Mouse (Mus musculus): ENCODE data around the gene Ccl25. TPM values are rescaled to one million over a fixed set of nuclear protein-coding genes. Genes with fewer than 3 reads are reported as not detected.

The Ccl25 gene
- total RNA-seq (2021), result 10 to 100 TPM; 20.9 to 26.6 TPM
- long read RNA-seq, experiment 1, partial matches to known transcripts, result 2 of 14 reads
- long read RNA-seq, experiment 1, other reads (novel, unspliced or antisense), result 10 of 14 reads
- long read RNA-seq, experiment 2, partial matches to known transcripts, result 1 of 18 reads
- long read RNA-seq, experiment 2, other reads (novel, unspliced or antisense), result 11 of 18 reads

DNA sequence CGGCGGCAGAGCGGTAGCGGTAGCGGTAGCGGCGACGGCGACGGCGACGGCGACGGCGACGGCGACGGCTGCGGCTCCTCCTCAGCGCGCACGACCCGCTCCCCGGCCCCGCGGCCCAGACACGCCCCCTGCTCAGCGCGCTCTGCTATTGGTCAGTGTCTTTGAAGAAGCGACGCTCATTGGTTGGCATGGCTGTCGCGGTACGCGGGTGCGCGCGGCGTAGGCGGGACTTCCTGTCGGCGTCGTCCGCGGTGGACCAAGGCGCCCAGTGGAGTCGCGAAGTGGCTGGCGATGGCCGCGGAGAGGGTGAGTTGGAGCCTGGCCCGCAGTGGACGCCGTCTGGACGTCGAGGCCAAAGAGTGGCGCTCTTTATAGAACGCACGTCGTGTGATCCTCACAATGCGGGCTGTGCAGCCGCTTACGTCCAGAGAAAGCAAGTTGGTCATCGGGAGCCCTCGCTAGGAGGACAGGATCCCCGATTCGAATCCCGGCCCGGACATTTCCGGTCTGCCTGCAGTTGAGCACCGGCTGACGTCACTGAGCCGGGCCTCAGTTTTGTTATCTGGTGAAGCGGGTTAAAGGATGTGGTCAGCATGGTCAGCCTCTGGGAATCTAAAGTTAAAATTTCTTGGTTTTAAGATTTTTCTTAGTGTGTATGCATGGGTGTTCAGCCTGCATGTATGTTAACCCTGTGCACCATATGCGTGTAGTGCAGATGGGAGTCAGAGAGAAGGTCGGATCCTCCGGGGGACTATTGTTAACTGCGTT, at the start of gene Ccl25, which contains the start of gene Elavl1:
Gene Ccl25 (plus strand): TSS at position 228 of the 768 bp plus-strand sequence.
Gene Elavl1 (minus strand): TSS at position 431 of the 768 bp plus-strand sequence.
- intact Hi-C loops (cut with DNase I), result loop anchor here (5.0 kb wide), 1 partner anchor 48 kb away; the partner anchor contains the start of gene Timm44

GRCm38 (mm10) chr8:4275275-4276110, 49.5 kb upstream of the Ccl25 start, which contains the start of gene Timm44:
TSS of gene Timm44 (minus strand) at chr8:4275913.
- peak; percentile 97 to 98 for DNase-seq (ENCODE audit: low spot score in 2 of 2)
- intact Hi-C loops (cut with DNase I), result loop anchor here (5.0 kb wide), 1 partner anchor 47 kb away; no protein-coding TSS in a partner anchor

More for the DNA sequence above, at the start of gene Ccl25, which contains the start of gene Elavl1:
- peak; percentile 98 to 99 for DNase-seq (ENCODE audit: low spot score in 2 of 2)

DNA sequence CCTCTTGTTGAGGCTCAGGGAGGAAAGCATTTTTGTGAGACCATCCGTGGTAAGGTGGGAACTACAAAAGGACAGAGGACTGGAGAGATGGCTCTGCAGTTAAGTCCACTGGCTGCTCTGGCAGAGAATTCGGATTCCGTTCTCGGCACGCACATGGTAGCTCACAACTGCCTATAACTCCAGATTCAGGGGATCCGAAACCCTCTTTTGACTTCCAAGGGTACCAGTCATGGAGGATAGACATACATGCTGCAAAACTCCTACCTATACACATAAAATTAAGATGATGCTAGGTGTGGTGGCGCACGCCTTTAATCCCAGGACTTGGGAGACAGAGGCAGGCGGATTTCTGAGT, 48.9 kb upstream of the Ccl25 start:
- DNase-seq (ENCODE audit: low spot score in 2 of 2), result no peak
- intact Hi-C loops (cut with DNase I), result loop anchor here (5.0 kb wide), 1 partner anchor 46 kb away; no protein-coding TSS in a partner anchor

GRCm38 (mm10) chr8:4292738-4293137, 32.3 kb upstream of the Ccl25 start:
- intact Hi-C loops (cut with DNase I), result no loop called here
- no peak for DNase-seq (ENCODE audit: low spot score in 2 of 2)

DNA sequence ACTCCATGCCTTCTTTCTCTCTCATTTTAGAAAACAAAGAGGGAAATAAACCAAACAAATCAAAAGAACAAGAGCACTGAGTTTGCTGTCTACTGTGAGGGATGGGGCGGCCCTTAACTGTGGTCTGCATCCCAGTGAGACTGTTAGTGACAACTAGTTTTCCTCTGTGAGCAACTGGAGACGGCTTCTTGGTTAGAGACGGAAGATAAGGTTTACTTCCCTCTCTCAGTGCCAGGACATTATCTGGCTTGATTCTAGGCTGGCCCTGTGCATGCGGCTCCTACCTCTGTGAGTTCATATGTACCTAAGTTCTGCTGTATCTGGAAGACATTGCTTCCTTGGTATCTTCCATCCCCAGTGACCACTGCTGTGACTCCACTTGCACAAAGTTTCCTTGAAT, 27.2 kb upstream of the Ccl25 start:
- intact Hi-C loops (cut with DNase I), result no loop called here
- no peak for DNase-seq (ENCODE audit: low spot score in 2 of 2)

DNA sequence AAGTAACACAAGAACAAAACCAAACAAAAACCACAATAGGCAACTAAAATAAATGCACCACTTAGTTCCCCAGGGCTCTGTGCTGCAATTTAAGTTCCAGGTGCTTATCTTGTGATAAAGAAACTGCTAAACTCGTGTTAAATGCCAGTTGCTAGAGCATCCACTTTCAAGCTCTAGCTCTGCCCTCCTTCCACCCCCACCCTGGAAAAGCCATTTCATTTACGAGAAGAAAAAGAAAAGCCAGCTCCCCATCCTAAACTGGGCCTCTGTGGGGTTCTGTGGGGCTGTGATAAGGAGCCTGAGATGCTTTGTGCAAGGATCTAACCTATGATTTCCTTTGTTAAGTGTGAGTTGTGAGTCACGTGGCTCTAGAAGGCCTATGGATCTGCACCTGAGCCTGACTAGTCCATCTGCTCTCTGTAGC, 20.9 kb upstream of the Ccl25 start:
- intact Hi-C loops (cut with DNase I), result no loop called here
- DNase-seq (ENCODE audit: low spot score in 2 of 2), result no peak

- intact Hi-C loops (cut with DNase I), result no loop called here
- DNase-seq (ENCODE audit: low spot score in 2 of 2), result no peak
Measured at GRCm38 (mm10) chr8:4305838-4306237, 19.2 kb upstream of the Ccl25 start.

DNA sequence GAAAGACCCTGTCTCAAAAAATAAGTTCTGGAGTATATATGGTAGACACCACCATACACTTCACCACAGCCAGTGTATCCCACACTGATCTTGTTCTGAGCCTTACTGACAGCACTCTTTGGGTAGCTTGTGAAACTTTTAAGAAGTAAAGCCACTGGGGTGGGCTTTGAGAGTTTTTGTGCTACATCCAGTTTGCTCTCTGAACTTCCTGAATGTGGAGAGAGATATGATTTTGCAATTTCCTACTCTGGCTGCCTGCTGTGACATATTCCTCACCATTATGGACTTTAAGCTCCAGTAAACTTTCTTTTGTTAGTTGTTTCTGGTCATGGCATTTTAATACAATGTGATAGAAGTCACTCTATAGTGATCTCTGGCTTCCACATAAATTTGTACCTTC, 12.9 kb upstream of the Ccl25 start:
- intact Hi-C loops (cut with DNase I), result no loop called here

GRCm38 (mm10) chr8:4313254-4314124, 11.5 kb upstream of the Ccl25 start:
- DNase-seq (ENCODE audit: low spot score in 2 of 2), result no peak
- intact Hi-C loops (cut with DNase I), result no loop called here

More for the DNA sequence above, 12.9 kb upstream of the Ccl25 start:
- no peak for DNase-seq (ENCODE audit: low spot score in 2 of 2)

DNA sequence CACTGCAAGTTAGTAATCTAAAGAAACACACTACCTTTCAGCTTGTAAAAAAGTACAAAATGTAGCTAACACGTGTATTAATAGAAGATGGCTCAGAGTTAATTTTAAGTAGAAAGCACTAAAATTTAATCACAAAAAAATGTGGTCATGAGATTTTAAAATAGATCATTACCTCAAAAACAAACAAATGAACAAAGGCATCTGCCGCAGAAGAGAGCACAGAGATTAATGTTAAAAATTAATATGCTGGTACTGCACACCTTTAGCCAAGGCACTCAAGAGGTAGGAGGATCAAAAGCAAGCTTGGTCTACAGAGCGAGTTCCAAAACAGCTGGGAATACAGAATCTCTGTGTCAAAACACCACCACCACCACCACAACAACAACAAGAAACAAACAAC, 10.2 kb upstream of the Ccl25 start:
- DNase-seq (ENCODE audit: low spot score in 2 of 2), result no peak
- intact Hi-C loops (cut with DNase I), result no loop called here

- intact Hi-C loops (cut with DNase I), result no loop called here
- no peak for DNase-seq (ENCODE audit: low spot score in 2 of 2)
Measured at GRCm38 (mm10) chr8:4318124-4318523, 6.9 kb upstream of the Ccl25 start.

- DNase-seq (ENCODE audit: low spot score in 2 of 2), result no peak
- intact Hi-C loops (cut with DNase I), result no loop called here
Measured at GRCm38 (mm10) chr8:4318796-4319572, 6.0 kb upstream of the Ccl25 start.

DNA sequence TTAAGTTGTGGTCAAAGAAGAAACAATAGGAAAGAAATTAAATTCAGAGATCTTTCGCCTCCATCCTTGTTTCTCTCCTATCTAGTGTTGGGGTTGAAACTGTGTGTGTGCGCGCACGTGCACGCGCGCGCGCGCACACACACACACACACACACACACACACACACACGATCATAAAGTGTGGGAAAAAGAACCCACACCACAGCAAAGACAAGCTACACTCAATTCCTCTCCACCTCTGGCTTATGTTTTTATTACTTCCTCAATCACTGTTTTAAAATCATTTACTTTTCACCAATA, 5.5 kb upstream of the Ccl25 start:
- DNase-seq (ENCODE audit: low spot score in 2 of 2), result no peak
- intact Hi-C loops (cut with DNase I), result no loop called here

DNA sequence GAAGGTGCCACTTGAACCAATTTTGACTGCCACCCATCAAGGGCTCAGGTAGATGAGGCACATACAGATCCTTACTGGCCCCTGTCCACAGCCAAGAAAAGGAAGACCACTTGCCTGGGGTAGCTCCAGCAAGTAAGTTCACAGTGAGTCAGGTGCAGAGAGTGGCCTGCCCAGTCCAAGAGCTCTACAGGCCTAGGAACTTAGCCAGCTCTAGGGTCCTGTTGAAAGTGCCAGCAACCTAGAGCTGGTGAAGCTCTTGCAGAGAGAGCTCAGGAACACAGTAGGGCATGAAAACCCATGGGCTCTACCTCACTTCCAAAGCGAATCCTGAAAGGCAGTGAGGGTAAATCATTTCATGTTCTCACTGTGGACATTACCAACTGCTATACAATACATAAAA, 4.6 kb upstream of the Ccl25 start:
- no peak for DNase-seq (ENCODE audit: low spot score in 2 of 2)
- intact Hi-C loops (cut with DNase I), result loop anchor here (5.0 kb wide), 1 partner anchor 43 kb away; the partner anchor contains the start of gene Timm44

DNA sequence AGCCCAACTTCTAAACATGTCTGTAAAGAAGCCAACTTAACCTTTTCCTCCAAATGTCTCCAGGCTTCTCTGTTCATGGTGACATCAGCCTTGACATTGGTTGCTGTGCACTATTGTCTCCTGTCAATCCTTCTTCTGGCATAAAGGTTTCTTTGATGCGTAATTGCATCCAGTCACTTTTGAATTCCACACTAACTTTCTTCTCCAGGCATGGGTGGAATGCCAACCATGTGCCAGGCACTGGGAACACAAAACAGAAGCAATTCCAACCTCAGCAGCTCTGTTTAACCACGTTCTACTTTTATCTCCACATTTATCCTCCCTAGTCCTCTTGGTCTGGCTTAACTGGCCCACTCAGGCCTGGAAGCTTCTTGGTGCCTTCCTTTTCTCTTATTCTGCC, 4.0 kb upstream of the Ccl25 start:
- intact Hi-C loops (cut with DNase I), result loop anchor here (5.0 kb wide), 1 partner anchor 44 kb away; the partner anchor contains the start of gene Timm44
- no peak for DNase-seq (ENCODE audit: low spot score in 2 of 2)

DNA sequence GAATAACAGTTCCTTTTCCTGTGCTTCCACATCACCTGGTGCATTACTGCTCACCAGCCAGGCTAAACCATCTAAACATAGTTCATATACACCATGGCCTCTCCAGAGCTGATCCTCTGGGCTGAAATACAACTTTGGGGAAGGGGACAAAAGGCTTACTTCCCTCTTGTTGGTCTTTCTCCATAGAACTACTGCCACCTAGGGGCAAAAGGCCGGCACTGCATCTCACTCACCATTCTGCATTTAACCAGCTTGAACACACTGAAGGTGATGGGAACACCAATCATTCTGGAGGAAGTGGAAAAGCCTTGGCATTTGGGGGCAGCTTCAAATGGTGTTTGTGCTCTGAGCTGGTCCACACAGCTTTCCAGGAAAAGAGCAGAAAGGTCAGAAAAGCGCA, 2.5 kb upstream of the Ccl25 start:
- DNase-seq (ENCODE audit: low spot score in 2 of 2), result peak; percentile 89 to 92
- intact Hi-C loops (cut with DNase I), result loop anchor here (2.0 to 5.0 kb wide), 2 partner anchors 45 to 72 kb away; partner anchors contain the start of gene Timm44

GRCm38 (mm10) chr8:4323917-4324316, 1.1 kb upstream of the Ccl25 start:
- intact Hi-C loops (cut with DNase I), result loop anchor here (2.0 to 5.0 kb wide), 2 partner anchors 47 to 73 kb away; partner anchors contain the start of gene Timm44
- no peak for DNase-seq (ENCODE audit: low spot score in 2 of 2)

DNA sequence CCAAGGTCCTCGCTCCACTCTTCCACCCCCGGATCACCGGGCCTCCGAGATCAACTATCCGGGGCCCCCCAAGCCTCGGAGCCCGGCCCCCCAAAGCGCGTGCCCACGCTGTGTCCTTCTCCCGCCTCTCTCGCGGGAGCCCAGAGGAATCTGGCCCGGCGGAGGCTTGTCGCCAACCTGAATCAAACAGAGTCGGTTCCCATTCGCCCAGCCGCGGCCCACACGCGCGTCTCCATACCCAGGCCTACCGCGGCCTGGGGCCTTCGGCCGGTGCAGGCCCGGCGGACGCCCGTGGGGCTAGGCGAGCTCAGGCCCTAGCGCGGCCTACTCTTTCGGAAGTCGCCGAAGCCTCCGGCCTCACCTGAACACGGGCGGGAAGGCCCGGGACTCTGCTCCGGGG, 485 bp upstream of the Ccl25 start:
- peak in 1 of 2 experiments; percentile 35 for DNase-seq (ENCODE audit: low spot score in 2 of 2)
- intact Hi-C loops (cut with DNase I), result loop anchor here (5.0 kb wide), 1 partner anchor 47 kb away; the partner anchor contains the start of gene Timm44

Measured in left cerebral cortex, postnatal 14 days (tissue).